Mouse (Mus musculus) bone marrow macrophage, adult 2 months (primary cell): ENCODE data around the gene Rbm42.

Source experiments
- CTCF ChIP-seq: IDR thresholded peaks from 2 replicates; pipeline ENCODE4 v1.5.1; 2012; ENCODE audit warnings: low read depth, mild to moderate bottlenecking, low read length, moderate library complexity
- POLR2A ChIP-seq: IDR thresholded peaks from 2 replicates; pipeline ENCODE4 v1.6.1; 2012; ENCODE audit warnings: mild to moderate bottlenecking, low read depth, low read length, borderline replicate concordance

GRCm38 (mm10) chr7:30681897-30682296 lies 31.8 kb upstream of the Rbm42 start:
- TF ChIP-seq CTCF (no peak), POLR2A (no peak)
